Comparison of ENCODE assay signal across 26 mouse cellular contexts in the genomic region with DNA sequence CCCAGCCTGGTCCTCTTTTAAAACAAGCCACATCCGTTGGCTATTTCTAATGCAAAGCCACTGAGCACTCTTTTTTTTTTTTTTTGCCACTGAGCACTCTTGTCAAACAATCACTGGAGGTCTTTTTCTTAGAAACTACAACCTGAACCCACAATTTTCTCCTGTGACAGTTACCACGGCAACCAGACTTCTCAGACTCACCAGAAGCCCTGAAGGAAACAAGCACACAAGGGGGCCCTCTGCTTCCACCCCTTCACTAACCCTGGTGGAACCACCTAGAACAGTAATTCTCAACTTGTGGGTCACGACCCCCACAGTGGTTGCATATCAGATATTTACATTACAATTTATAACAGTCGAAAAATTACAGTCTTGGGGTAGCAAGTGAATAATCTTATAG. TPM values are rescaled to one million over a fixed set of nuclear protein-coding genes. Genes with fewer than 3 reads are reported as not detected.
DNase-seq lines count a peak whose midpoint lies in the region; ATAC-seq and TF ChIP-seq lines count a peak whose summit lies in the region.
"Had no signal": no experiment of that assay in that cellular context is flagged by ENCODE, and none has a peak within 500 bp of the region (broad histone marks: within the 10 kb centered on the region; RNA-seq: fewer than 3 reads in every experiment).

No protein-coding gene starts in this region.

- no peaks in the 10 kb centered on the region for H3K36me3 ChIP-seq in hindbrain, postnatal 0 days (ENCODE audit: insufficient read depth, low read length)
- H3K36me3 ChIP-seq in hindbrain, embryonic 14.5 days (replicated peaks; ENCODE audit: control insufficient read depth, insufficient read depth) = no peaks in the 10 kb centered on the region
- H3K36me3 ChIP-seq: midbrain, embryonic 13.5 days; neural tube, embryonic 13.5 days had no signal

- H3K27me3 ChIP-seq in hindbrain, postnatal 0 days (ENCODE audit: insufficient read depth, low read length) = no peaks in the 10 kb centered on the region
- no peaks in the 10 kb centered on the region for H3K27me3 ChIP-seq in hindbrain, embryonic 14.5 days (ENCODE audit: control insufficient read depth, insufficient read depth, low read length)
- H3K27me3 ChIP-seq: midbrain, embryonic 13.5 days; neural tube, embryonic 13.5 days had no signal

- peak; percentile 23 for DNase-seq in hindbrain, postnatal 0 days (ENCODE audit: low spot score)
- DNase-seq in hindbrain, embryonic 14.5 days (ENCODE audit: low spot score) = no peak
- peak; percentile 33 for DNase-seq in CD4-positive helper T cell, adult 2 months (ENCODE audit: low read depth, low spot score)
- DNase-seq in T-cell, adult 2 months (ENCODE audit: low spot score) = peak; percentile 46
- peak; percentile 64 for DNase-seq in induced T-regulatory cell, adult 2 months (ENCODE audit: low read depth)
- DNase-seq in cerebellum, adult 9-10 months = no peak
- DNase-seq: adrenal gland, postnatal 25 days; cerebellum, adult 11 months; cerebellum, postnatal 14 days; gastrocnemius, postnatal 14 days; heart, adult 11 months; kidney, adult 2 months; left cerebral cortex, postnatal 4 days; liver, postnatal 0 days; retina, postnatal 1 day; right cerebral cortex, postnatal 25 days; spleen, adult 18-20 months had no signal

- no peak overlapping the region for H3K9ac ChIP-seq in hindbrain, postnatal 0 days (replicated peaks; ENCODE audit: low read length)
- H3K9ac ChIP-seq in hindbrain, embryonic 14.5 days = no peak overlapping the region
- H3K9ac ChIP-seq: liver, postnatal 0 days; midbrain, embryonic 13.5 days; neural tube, embryonic 13.5 days had no signal

- no peaks in the 10 kb centered on the region for H3K9me3 ChIP-seq in hindbrain, postnatal 0 days (ENCODE audit: low read length)
- H3K9me3 ChIP-seq in hindbrain, embryonic 14.5 days (ENCODE audit: control insufficient read depth, low read length) = no peaks in the 10 kb centered on the region
- H3K9me3 ChIP-seq: midbrain, embryonic 13.5 days; neural tube, embryonic 13.5 days had no signal

- 57% methylated on average over 4 of the region's 4 CpGs for WGBS in hindbrain, postnatal 0 days
- 66% methylated on average over 4 of the region's 4 CpGs for WGBS in hindbrain, embryonic 14.5 days

- no peak for TF ChIP-seq CTCF in hindbrain, postnatal 0 days (IDR thresholded peaks at IDR 0.05; ENCODE audit: low read depth)

- H3K4me1 ChIP-seq in hindbrain, postnatal 0 days (ENCODE audit: insufficient read depth, low read length) = no peaks in the 10 kb centered on the region
- 0 out of 2 replicates have a peak, but pooled peaks cover 4% of the 10 kb centered on the region for H3K4me1 ChIP-seq in hindbrain, embryonic 14.5 days (replicated peaks; ENCODE audit: control insufficient read depth, insufficient read depth, low read length)
- H3K4me1 ChIP-seq: midbrain, embryonic 13.5 days; neural tube, embryonic 13.5 days had no signal

- no peak overlapping the region for H3K27ac ChIP-seq in hindbrain, postnatal 0 days
- H3K27ac ChIP-seq in hindbrain, embryonic 14.5 days = no peak overlapping the region
- H3K27ac ChIP-seq: kidney, postnatal 0 days; midbrain, embryonic 13.5 days; neural tube, embryonic 13.5 days had no signal

- H3K4me2 ChIP-seq in hindbrain, postnatal 0 days (ENCODE audit: low read depth, low read length) = no peak overlapping the region
- no peak overlapping the region for H3K4me2 ChIP-seq in hindbrain, embryonic 14.5 days (replicated peaks)
- H3K4me2 ChIP-seq: heart, embryonic 11.5 days; liver, embryonic 11.5 days; midbrain, embryonic 13.5 days; neural tube, embryonic 13.5 days had no signal

- ATAC-seq in hindbrain, postnatal 0 days = no peak
- no peak for ATAC-seq in hindbrain, embryonic 14.5 days (ENCODE audit: low FRiP score)
- ATAC-seq in megakaryocyte, adult 5-6 weeks (ENCODE audit: poor library complexity, severe bottlenecking) = no peak
- ATAC-seq: forebrain, embryonic 16.5 days; liver, postnatal 0 days; lung, postnatal 0 days; midbrain, embryonic 13.5 days had no signal

- H3K4me3 ChIP-seq in hindbrain, postnatal 0 days (ENCODE audit: low read length) = no peak overlapping the region
- H3K4me3 ChIP-seq in hindbrain, embryonic 14.5 days (replicated peaks; ENCODE audit: low read length) = no peak overlapping the region
- H3K4me3 ChIP-seq: midbrain, embryonic 13.5 days; myocyte; neural tube, embryonic 13.5 days had no signal

RNA-seq across cellular contexts. Expression of gene Fli1, which starts 53.3 kb away (rescaled TPM):
- 6.9 and 10.8 TPM in 2 replicates for total RNA-seq in hindbrain, postnatal 0 days (2014; rRNA removed)
- 5.6 and 6.7 TPM in 2 replicates for polyA plus RNA-seq in hindbrain, postnatal 0 days (2015; fragmentation: Nextera tagmentation; extraction: Ambion mirVana)
- 7.9 and 9.1 TPM in 2 replicates for polyA plus RNA-seq in hindbrain, embryonic 14.5 days (2014; fragmentation: Nextera tagmentation; extraction: Ambion mirVana)
- total RNA-seq in megakaryocyte, adult 5-6 weeks (2015) = 89.0 and 92.7 TPM in 2 replicates
- total RNA-seq in megakaryocyte, adult 5-6 weeks (2017) = 95.8 and 106 TPM in 2 replicates
- polyA plus RNA-seq: myocyte had no signal

Comparison
In these comparisons a context has a peak if more than half of its experiments do, and no peak if none do; other contexts are left out.
1. DNase-seq: peak in hindbrain, postnatal 0 days (single experiment), CD4-positive helper T cell, adult 2 months (single experiment), T-cell, adult 2 months (single experiment) and induced T-regulatory cell, adult 2 months (single experiment); none in hindbrain, embryonic 14.5 days (single experiment) and cerebellum, adult 9-10 months (single experiment).